Mouse (Mus musculus): ENCODE data around the gene Hmgb3. TPM values are rescaled to one million over a fixed set of nuclear protein-coding genes. Genes with fewer than 3 reads are reported as not detected.

Hmgb3 gene
- polyA plus RNA-seq, 1 experiment from 2014 or later, result 155 TPM

- Histone ChIP-seq H3K4me3 (no peak overlapping the region), H3K4me1 (replicated peaks) (no peaks in the 10 kb centered on the region), H3K36me3 (no peaks in the 10 kb centered on the region), H3K27ac (no peak overlapping the region), H3K27me3 (peaks cover 8% of the 10 kb centered on the region; the same call in 1 of the 2 replicates), H3K9me3 (replicated peaks) (no peaks in the 10 kb centered on the region), H3K9ac (no peak overlapping the region), H3K4me2 (no peak overlapping the region)
- ATAC-seq (replicated peaks; ENCODE audit: insufficient number of reproducible peaks, insufficient read depth, low FRiP score, low read depth), result no peak
- WGBS, result 47% methylated on average over 2 of the region's 2 CpGs
Measured at GRCm38 (mm10) chrX:71537791-71538190, 17.9 kb upstream of the Hmgb3 start.

- Histone ChIP-seq H3K4me1 (replicated peaks) (no peaks in the 10 kb centered on the region), H3K9ac (no peak overlapping the region), H3K27me3 (peaks cover 5% of the 10 kb centered on the region; the same call in 1 of the 2 replicates), H3K9me3 (replicated peaks) (no peaks in the 10 kb centered on the region), H3K36me3 (no peaks in the 10 kb centered on the region), H3K27ac (no peak overlapping the region), H3K4me2 (no peak overlapping the region), H3K4me3 (no peak overlapping the region)
- 76% methylated on average over 7 of the region's 7 CpGs for WGBS
- ATAC-seq (replicated peaks; ENCODE audit: insufficient number of reproducible peaks, insufficient read depth, low FRiP score, low read depth), result no peak
Measured at GRCm38 (mm10) chrX:71540821-71541510, 14.8 kb upstream of the Hmgb3 start.

- H3K27me3 ChIP-seq, result peaks cover 6% of the 10 kb centered on the region; the same call in 1 of the 2 replicates
- no peak overlapping the region for H3K9ac ChIP-seq
- no peak overlapping the region for H3K27ac ChIP-seq
- ATAC-seq (replicated peaks; ENCODE audit: insufficient number of reproducible peaks, insufficient read depth, low FRiP score, low read depth), result no peak
- H3K4me3 ChIP-seq, result no peak overlapping the region
- WGBS, result 59% methylated on average over 5 of the region's 5 CpGs
- no peaks in the 10 kb centered on the region for H3K4me1 ChIP-seq (replicated peaks)
- no peaks in the 10 kb centered on the region for H3K9me3 ChIP-seq (replicated peaks)
- no peaks in the 10 kb centered on the region for H3K36me3 ChIP-seq
- H3K4me2 ChIP-seq, result no peak overlapping the region
Measured at GRCm38 (mm10) chrX:71544731-71545130, 11.0 kb upstream of the Hmgb3 start.

- Histone ChIP-seq H3K27ac (no peak overlapping the region), H3K4me3 (no peak overlapping the region), H3K9ac (no peak overlapping the region), H3K4me2 (no peak overlapping the region), H3K4me1 (replicated peaks) (no peaks in the 10 kb centered on the region), H3K9me3 (replicated peaks) (no peaks in the 10 kb centered on the region), H3K27me3 (peaks cover 9% of the 10 kb centered on the region; the same call in 1 of the 2 replicates), H3K36me3 (no peaks in the 10 kb centered on the region)
- WGBS, result 60% methylated on average over 2 of the region's 2 CpGs
- no peak for ATAC-seq (replicated peaks; ENCODE audit: insufficient number of reproducible peaks, insufficient read depth, low FRiP score, low read depth)
Measured at GRCm38 (mm10) chrX:71545163-71545562, 10.6 kb upstream of the Hmgb3 start.

- Histone ChIP-seq H3K27me3 (0 out of 2 replicates have a peak, but pooled peaks cover 3% of the 10 kb centered on the region), H3K4me1 (replicated peaks) (no peaks in the 10 kb centered on the region; the same call in 1 of the 2 replicates), H3K4me2 (peak overlapping the region; percentile 81), H3K4me3 (peak overlapping the region; percentile 75), H3K9me3 (replicated peaks) (no peaks in the 10 kb centered on the region), H3K36me3 (no peaks in the 10 kb centered on the region; the same call in 1 of the 2 replicates), H3K9ac (peak overlapping the region; percentile 78), H3K27ac (peak overlapping the region; percentile 94)
- 5% methylated on average over 70 of the region's 112 CpGs for WGBS
- ATAC-seq (replicated peaks; ENCODE audit: insufficient number of reproducible peaks, insufficient read depth, low FRiP score, low read depth), result peak; percentile 48
Measured at GRCm38 (mm10) chrX:71556115-71556941, 610 bp downstream of the Hmgb3 start.

GRCm38 (mm10) chrX:71556965-71557491 lies 1.3 kb downstream of the Hmgb3 start:
- no peaks in the 10 kb centered on the region; the same call in 1 of the 2 replicates for H3K4me1 ChIP-seq (replicated peaks)
- 18% methylated on average over 19 of the region's 37 CpGs for WGBS
- H3K27ac ChIP-seq, result peak overlapping the region; percentile 94
- H3K9ac ChIP-seq, result peak overlapping the region; percentile 78
- 0 out of 2 replicates have a peak, but pooled peaks cover 3% of the 10 kb centered on the region for H3K27me3 ChIP-seq
- peak overlapping the region; percentile 81 for H3K4me2 ChIP-seq
- no peaks in the 10 kb centered on the region; the same call in 1 of the 2 replicates for H3K36me3 ChIP-seq
- H3K9me3 ChIP-seq (replicated peaks), result no peaks in the 10 kb centered on the region
- peak; percentile 1; the same call in 1 of the 2 replicates for ATAC-seq (replicated peaks; ENCODE audit: insufficient number of reproducible peaks, insufficient read depth, low FRiP score, low read depth)
- peak overlapping the region; percentile 75 for H3K4me3 ChIP-seq

GRCm38 (mm10) chrX:71559336-71559735 lies 3.6 kb downstream of the Hmgb3 start:
- Histone ChIP-seq H3K27me3 (0 out of 2 replicates have a peak, but pooled peaks cover 3% of the 10 kb centered on the region), H3K9ac (no peak overlapping the region), H3K27ac (no peak overlapping the region), H3K36me3 (no peaks in the 10 kb centered on the region; the same call in 1 of the 2 replicates), H3K4me3 (no peak overlapping the region), H3K9me3 (replicated peaks) (no peaks in the 10 kb centered on the region), H3K4me1 (replicated peaks) (no peaks in the 10 kb centered on the region; the same call in 1 of the 2 replicates), H3K4me2 (no peak overlapping the region)
- ATAC-seq (replicated peaks; ENCODE audit: insufficient number of reproducible peaks, insufficient read depth, low FRiP score, low read depth), result no peak
- WGBS, result 88% methylated on average over 2 of the region's 2 CpGs

GRCm38 (mm10) chrX:71560796-71561195 lies 5.1 kb downstream of the Hmgb3 start:
- Histone ChIP-seq H3K9ac (no peak overlapping the region), H3K27me3 (no peaks in the 10 kb centered on the region), H3K36me3 (no peaks in the 10 kb centered on the region; the same call in 1 of the 2 replicates), H3K4me2 (no peak overlapping the region), H3K27ac (no peak overlapping the region), H3K4me3 (no peak overlapping the region), H3K9me3 (replicated peaks) (no peaks in the 10 kb centered on the region), H3K4me1 (replicated peaks) (no peaks in the 10 kb centered on the region)
- 90% methylated on average over 1 of the region's 1 CpGs for WGBS
- no peak for ATAC-seq (replicated peaks; ENCODE audit: insufficient number of reproducible peaks, insufficient read depth, low FRiP score, low read depth)

GRCm38 (mm10) chrX:71573132-71573900 lies 17.6 kb downstream of the Hmgb3 start:
- Histone ChIP-seq H3K9ac (no peak overlapping the region), H3K27ac (no peak overlapping the region), H3K9me3 (replicated peaks) (no peaks in the 10 kb centered on the region), H3K36me3 (no peaks in the 10 kb centered on the region), H3K27me3 (no peaks in the 10 kb centered on the region; the same call in 1 of the 2 replicates), H3K4me2 (no peak overlapping the region), H3K4me3 (no peak overlapping the region), H3K4me1 (replicated peaks) (no peaks in the 10 kb centered on the region)
- 54% methylated on average over 3 of the region's 3 CpGs for WGBS
- no peak for ATAC-seq (replicated peaks; ENCODE audit: insufficient number of reproducible peaks, insufficient read depth, low FRiP score, low read depth)

GRCm38 (mm10) chrX:71575550-71575949 lies 19.8 kb downstream of the Hmgb3 start:
- ATAC-seq (replicated peaks; ENCODE audit: insufficient number of reproducible peaks, insufficient read depth, low FRiP score, low read depth), result no peak
- Histone ChIP-seq H3K9ac (no peak overlapping the region), H3K4me2 (no peak overlapping the region), H3K4me1 (replicated peaks) (no peaks in the 10 kb centered on the region), H3K27me3 (no peaks in the 10 kb centered on the region; the same call in 1 of the 2 replicates), H3K36me3 (no peaks in the 10 kb centered on the region), H3K27ac (no peak overlapping the region), H3K4me3 (no peak overlapping the region), H3K9me3 (replicated peaks) (no peaks in the 10 kb centered on the region)
- WGBS, result 28% methylated on average over 2 of the region's 2 CpGs
